In the genomic region with DNA sequence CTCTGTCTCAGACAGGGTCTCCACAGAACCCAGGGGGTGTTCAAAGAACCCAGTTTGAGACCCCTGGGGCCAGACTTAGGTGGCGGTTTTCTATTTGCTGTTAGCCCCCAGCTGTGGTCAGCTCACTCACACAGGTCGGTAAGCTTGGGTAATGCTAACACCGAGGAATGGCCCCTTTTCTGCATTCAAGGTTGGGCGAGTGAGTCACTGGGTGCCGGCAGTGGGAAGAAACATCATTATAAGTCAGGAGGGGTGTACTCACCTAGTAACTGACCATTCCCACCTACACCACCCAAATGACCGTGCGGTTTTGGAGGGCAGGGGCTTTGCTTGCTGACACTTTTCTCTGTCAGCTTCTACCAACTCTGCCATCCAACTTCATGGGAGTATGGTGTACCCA, we compare ENCODE assay signal across 13 mouse cellular contexts.
"Had no signal": no experiment of that assay in that cellular context is flagged by ENCODE, and none has a peak within 500 bp of the region (broad histone marks: within the 10 kb centered on the region; RNA-seq: fewer than 3 reads in every experiment).

No protein-coding gene starts in this region.

- DNase-seq: gastrocnemius, adult 2 months; gastrocnemius, postnatal 10 days; gastrocnemius, postnatal 25 days; heart, adult 18-20 months; heart, postnatal 10 days; heart, postnatal 4 days; kidney, adult 18-20 months; kidney, adult 8-10 months; kidney, postnatal 10 days; kidney, postnatal 25 days; kidney, postnatal 4 days; liver; liver, embryonic 13.5 days had no signal
